Mouse (Mus musculus) forebrain, embryonic 11.5 days (tissue): ENCODE data around the gene Rabggta. TPM values are rescaled to one million over a fixed set of nuclear protein-coding genes. Genes with fewer than 3 reads are reported as not detected.

Experiments
- ATAC-seq: fragments of 200-750 bp; cut with Nextera tagmentation; replicated peaks from 2 replicates; pipeline ENCODE4 v1.8.0; 2017; ENCODE audit warnings: moderate TSS enrichment; ENCODE audit not compliant: low FRiP score
- DNase-seq: peaks from one replicate; pipeline ENCODE4 v3.0.0-alpha.2; 2017; ENCODE audit warnings: low spot score
- H3K27ac ChIP-seq: fragments of 300-500 bp; sonication (generic); 2 replicates; pipeline ENCODE4 v1.5.1; 2014; ENCODE audit warnings: low read depth, low read length
- H3K27me3 ChIP-seq: fragments of 300-500 bp; sonication (generic); 2 replicates; pipeline ENCODE4 v1.6.1; 2014; ENCODE audit warnings: mild to moderate bottlenecking, low read length, mixed read lengths; ENCODE audit not compliant: control insufficient read depth, insufficient read depth
- H3K36me3 ChIP-seq: fragments of 300-500 bp; sonication (generic); 2 replicates; pipeline ENCODE4 v1.6.1; 2014; ENCODE audit warnings: mild to moderate bottlenecking, low read length, moderate library complexity, mixed read lengths; ENCODE audit not compliant: control insufficient read depth, insufficient read depth
- H3K4me1 ChIP-seq: fragments of 300-500 bp; sonication (generic); replicated peaks from 2 replicates; pipeline ENCODE4 v1.6.1; 2014; ENCODE audit warnings: low read length, mixed read lengths; ENCODE audit not compliant: control insufficient read depth, insufficient read depth
- H3K4me2 ChIP-seq: fragments of 300-500 bp; sonication (generic); 2 replicates; pipeline ENCODE4 v1.6.1; 2014; ENCODE audit warnings: low read depth, mild to moderate bottlenecking, low read length, moderate library complexity, mixed read lengths; ENCODE audit not compliant: severe bottlenecking
- H3K4me3 ChIP-seq: fragments of 300-500 bp; sonication (generic); 2 replicates; pipeline ENCODE4 v1.5.1; 2014; ENCODE audit warnings: low read depth, low read length
- H3K9ac ChIP-seq: fragments of 300-500 bp; sonication (generic); 2 replicates; pipeline ENCODE4 v1.6.1; 2014; ENCODE audit warnings: low read length
- H3K9me3 ChIP-seq: fragments of 300-500 bp; sonication (generic); 2 replicates; pipeline ENCODE4 v1.6.1; 2016; ENCODE audit warnings: low read length, mixed read lengths; ENCODE audit not compliant: control insufficient read depth
- WGBS: fragments of 180-500 bp; shearing (Covaris S2); extraction: QIAGEN DNeasy Blood & Tissue Kit; methylation state at CpG from one replicate; pipeline ENCODE4 v1.1.7; 2014; 5-methylcytosine and 5-hydroxymethylcytosine counted together
- polyA plus RNA-seq: library from polyadenylated mRNA; unstranded; fragments of >200 nt; fragmentation: Nextera tagmentation; extraction: Ambion mirVana; gene quantifications from 2 replicates; pipeline ENCODE4 v1.2.1, GENCODE M21; 2014

Rabggta gene
- polyA plus RNA-seq, 1 experiment from 2014 or later, result 23.4 TPM

DNA sequence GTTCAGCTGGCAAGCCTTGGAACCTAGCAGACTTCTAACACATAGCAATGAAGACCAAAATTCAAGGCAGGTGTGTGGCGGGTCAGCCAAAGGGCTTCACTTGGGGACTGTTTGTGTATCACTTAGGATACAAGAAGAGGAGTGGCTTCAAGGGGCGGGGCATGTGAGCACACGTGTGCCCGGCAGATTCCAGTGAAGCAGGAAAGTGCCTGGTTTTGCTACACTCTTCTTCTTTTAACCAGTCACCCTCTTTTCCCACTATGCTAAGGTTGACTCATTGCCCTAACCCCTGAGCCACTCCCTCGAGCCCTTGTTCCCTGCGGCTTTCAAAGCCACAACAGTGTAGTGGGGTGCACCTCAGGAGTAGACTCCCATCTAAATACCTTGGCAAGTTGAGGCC lies 7.2 kb downstream of the Rabggta start:
- 37% methylated on average over 6 of the region's 6 CpGs for WGBS

DNA sequence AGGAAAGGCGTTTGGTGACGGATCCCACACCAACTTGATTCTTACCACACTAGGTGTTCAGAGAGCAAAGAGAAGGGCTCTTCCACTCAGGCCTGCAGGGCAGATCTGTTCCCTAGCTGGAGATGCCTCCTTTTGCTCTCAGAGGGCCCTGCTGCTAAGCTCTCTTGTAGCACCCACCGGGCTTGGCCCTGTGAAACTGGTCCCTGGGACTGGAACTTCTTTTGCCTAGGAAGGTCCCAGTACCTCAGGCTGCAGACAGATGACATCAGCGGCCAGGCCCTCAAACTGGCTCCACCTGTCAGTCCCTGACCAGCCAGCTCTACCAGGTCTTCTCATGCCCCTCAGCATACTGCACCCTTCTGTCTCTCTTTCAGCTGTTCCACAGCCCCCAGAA lies 8.3 kb downstream of the Rabggta start, which contains the start of gene Tgm1:
Gene Tgm1 (minus strand): TSS at position 198 of the 394 bp plus-strand sequence.
- no peak within 1 kb of the TSS for H3K27ac ChIP-seq
- no peaks in the 10 kb centered on the region; the same call in 1 of the 2 replicates for H3K36me3 ChIP-seq
- H3K4me3 ChIP-seq, result no peak within 1 kb of the TSS
- no peaks in the 10 kb centered on the region for H3K9me3 ChIP-seq
- H3K27me3 ChIP-seq, result no peaks in the 10 kb centered on the region; the same call in 1 of the 2 replicates
- 0 out of 2 replicates have a peak within 1 kb of the TSS, but pooled peaks have one; percentile 5 for H3K4me2 ChIP-seq
- 31% methylated on average over 4 of the region's 4 CpGs for WGBS
- no peak for ATAC-seq
- H3K4me1 ChIP-seq, result peaks cover 3% of the 10 kb centered on the region; the same call in 1 of the 2 replicates
- peak within 1 kb of the TSS; percentile 14; the same call in 1 of the 2 replicates for H3K9ac ChIP-seq
- no peak for DNase-seq

More for the DNA sequence above, 7.2 kb downstream of the Rabggta start:
- ATAC-seq, result no peak
- no peak overlapping the region for H3K27ac ChIP-seq
- no peak overlapping the region for H3K4me2 ChIP-seq
- no peak overlapping the region for H3K4me3 ChIP-seq
- H3K9me3 ChIP-seq, result no peaks in the 10 kb centered on the region
- H3K27me3 ChIP-seq, result no peaks in the 10 kb centered on the region; the same call in 1 of the 2 replicates
- no peaks in the 10 kb centered on the region; the same call in 1 of the 2 replicates for H3K36me3 ChIP-seq
- no peak overlapping the region for H3K9ac ChIP-seq
- peaks cover 3% of the 10 kb centered on the region; the same call in 1 of the 2 replicates for H3K4me1 ChIP-seq
- no peak for DNase-seq

DNA sequence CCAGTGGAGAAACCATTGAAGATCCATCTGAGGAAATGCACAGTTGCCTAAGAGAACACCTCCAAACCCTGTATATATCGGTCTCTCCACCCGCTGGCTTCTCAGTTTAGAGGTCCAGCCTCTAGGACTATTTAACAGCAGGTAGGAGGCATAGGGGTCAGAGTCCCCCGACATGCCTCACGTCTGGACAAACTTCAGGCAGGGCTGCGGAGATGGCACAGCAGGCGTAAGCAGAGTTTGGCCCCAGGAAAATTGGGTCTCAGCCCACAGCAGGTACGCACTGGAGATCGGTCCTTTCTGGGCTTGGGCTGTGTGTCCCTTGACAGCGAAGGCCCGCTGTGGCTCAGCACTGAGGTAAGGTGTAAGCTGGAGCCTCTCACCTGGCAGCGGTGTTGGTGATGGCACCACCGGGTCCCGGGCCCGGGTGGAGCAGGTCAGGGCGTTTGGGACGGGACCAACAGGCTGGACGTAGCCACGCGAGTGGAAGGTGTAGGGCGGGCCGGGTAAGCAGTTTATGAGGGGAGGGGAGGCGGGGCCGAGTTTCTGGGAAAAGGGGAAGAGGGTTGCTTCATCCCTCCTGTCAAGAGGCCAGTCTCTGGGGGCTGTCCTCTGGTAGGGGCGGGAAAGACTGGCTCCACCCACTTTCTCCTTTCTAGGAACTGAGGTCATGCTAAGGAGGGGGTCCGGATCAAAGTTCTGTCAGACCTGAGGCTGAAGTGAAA lies 8.9 kb downstream of the Rabggta start:
- no peaks in the 10 kb centered on the region; the same call in 1 of the 2 replicates for H3K36me3 ChIP-seq
- no peak overlapping the region for H3K4me3 ChIP-seq
- H3K27ac ChIP-seq, result no peak overlapping the region
- ATAC-seq (no peak), DNase-seq (no peak)
- no peaks in the 10 kb centered on the region; the same call in 1 of the 2 replicates for H3K27me3 ChIP-seq
- no peaks in the 10 kb centered on the region for H3K9me3 ChIP-seq
- H3K4me1 ChIP-seq, result peaks cover 3% of the 10 kb centered on the region; the same call in 1 of the 2 replicates
- 16% methylated on average over 25 of the region's 25 CpGs for WGBS
- H3K9ac ChIP-seq, result peak overlapping the region; percentile 14; the same call in 1 of the 2 replicates
- H3K4me2 ChIP-seq, result 0 out of 2 replicates have a peak overlapping the region, but pooled peaks have one; percentile 5

DNA sequence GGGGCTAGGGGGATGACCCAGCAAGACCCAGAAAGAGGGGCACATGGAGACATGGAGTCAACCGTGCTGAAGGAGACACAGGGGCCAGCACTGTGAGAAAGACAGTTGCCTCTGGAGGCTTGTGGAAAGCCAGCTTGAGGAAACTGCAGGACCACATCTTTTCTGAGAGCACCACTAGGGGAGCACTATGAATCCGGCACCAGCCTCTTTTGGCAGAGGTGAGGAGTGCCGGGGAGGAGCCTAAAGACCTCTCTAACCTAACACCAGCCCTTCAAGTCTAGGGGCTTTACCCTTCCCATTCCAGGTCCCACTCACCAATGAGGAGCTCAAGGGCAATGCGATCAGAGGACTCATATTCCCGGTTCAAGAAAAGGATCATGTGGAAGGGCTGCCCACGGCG lies 10.3 kb downstream of the Rabggta start:
- WGBS, result 82% methylated on average over 7 of the region's 7 CpGs
- no peak overlapping the region for H3K9ac ChIP-seq
- H3K4me1 ChIP-seq, result peaks cover 3% of the 10 kb centered on the region; the same call in 1 of the 2 replicates
- no peak for ATAC-seq
- no peak overlapping the region for H3K27ac ChIP-seq
- DNase-seq, result no peak
- no peak overlapping the region for H3K4me3 ChIP-seq
- no peaks in the 10 kb centered on the region; the same call in 1 of the 2 replicates for H3K27me3 ChIP-seq
- H3K9me3 ChIP-seq, result no peaks in the 10 kb centered on the region
- no peak overlapping the region for H3K4me2 ChIP-seq
- H3K36me3 ChIP-seq, result no peaks in the 10 kb centered on the region

DNA sequence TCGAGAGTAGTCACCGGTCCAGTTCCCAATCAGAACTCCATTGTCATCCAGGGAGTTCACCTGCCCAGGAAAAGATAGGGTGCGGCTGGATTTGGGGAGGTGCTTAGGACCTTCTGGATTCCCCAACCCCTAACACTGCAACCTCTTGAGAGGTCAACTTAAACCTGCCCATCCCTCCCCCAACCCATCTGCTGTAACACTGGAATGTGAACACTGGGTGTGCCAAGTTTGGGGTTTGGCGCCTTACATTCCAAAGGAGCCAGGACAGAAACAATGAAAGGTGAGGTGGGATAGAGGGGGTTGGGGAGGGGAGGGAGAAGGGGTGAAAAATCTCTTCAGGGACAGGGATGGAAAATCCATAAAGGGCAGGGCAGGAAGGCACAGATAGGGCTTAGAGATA lies 12.6 kb downstream of the Rabggta start:
- Histone ChIP-seq H3K27ac (no peak overlapping the region), H3K27me3 (no peaks in the 10 kb centered on the region; the same call in 1 of the 2 replicates), H3K9me3 (no peaks in the 10 kb centered on the region), H3K9ac (no peak overlapping the region), H3K4me2 (no peak overlapping the region), H3K36me3 (no peaks in the 10 kb centered on the region), H3K4me3 (no peak overlapping the region), H3K4me1 (peaks cover 3% of the 10 kb centered on the region; the same call in 1 of the 2 replicates)
- DNase-seq (no peak), ATAC-seq (no peak)
- WGBS, result 91% methylated on average over 4 of the region's 4 CpGs

DNA sequence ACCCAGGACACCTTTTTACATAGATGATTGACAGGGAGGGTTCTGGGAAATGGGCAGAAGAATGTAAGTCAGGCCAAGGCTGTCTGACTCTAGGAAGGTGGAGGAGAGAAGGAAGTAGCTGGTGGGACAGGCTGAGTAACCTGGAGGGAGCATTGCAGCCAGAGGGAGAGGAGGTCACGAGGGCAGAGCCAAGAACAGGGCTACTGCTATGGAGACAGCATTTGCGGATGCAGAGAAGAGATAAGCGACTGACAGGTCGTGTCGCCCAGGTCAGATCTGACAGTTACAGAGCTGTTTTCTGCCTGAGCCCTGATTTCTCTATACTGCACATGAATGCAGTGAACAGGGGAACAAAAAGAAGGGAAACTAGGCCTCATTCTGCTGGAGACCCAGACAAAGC lies 14.7 kb downstream of the Rabggta start:
- H3K9ac ChIP-seq, result no peak overlapping the region
- H3K4me2 ChIP-seq, result no peak overlapping the region
- ATAC-seq (no peak), DNase-seq (no peak)
- H3K36me3 ChIP-seq, result no peaks in the 10 kb centered on the region
- no peaks in the 10 kb centered on the region; the same call in 1 of the 2 replicates for H3K27me3 ChIP-seq
- no peaks in the 10 kb centered on the region for H3K4me1 ChIP-seq
- WGBS, result 84% methylated on average over 5 of the region's 5 CpGs
- H3K27ac ChIP-seq, result no peak overlapping the region
- no peak overlapping the region for H3K4me3 ChIP-seq
- no peaks in the 10 kb centered on the region for H3K9me3 ChIP-seq

DNA sequence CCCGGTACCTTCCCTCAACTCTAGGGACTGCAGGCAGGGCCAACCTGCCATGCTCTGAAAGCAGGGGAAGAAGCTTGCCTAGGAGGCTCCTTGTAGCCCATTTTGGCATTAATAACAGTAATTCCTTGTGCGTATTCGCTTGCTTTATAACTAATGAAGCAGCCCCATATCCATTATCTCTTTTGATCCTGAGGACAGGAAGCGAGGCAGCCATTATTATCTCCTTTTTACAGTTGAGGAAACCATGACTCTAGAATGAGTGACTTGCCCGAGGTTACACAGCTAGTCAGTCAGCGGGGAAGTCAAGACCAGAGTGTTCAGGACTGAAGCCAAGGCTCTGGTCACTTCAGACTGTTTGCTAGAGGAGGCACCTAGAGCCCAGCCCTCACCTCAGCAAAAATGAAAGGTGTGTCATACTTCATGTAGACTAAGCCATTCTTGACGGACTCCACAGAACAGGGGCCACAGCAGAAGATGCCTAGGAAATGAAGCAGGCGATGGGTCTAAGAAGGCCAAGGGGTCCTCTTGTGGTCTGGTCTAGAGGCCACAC lies 15.9 kb downstream of the Rabggta start:
- no peak overlapping the region for H3K9ac ChIP-seq
- no peak overlapping the region for H3K4me3 ChIP-seq
- H3K9me3 ChIP-seq, result no peaks in the 10 kb centered on the region
- no peak overlapping the region for H3K4me2 ChIP-seq
- no peaks in the 10 kb centered on the region for H3K36me3 ChIP-seq
- no peaks in the 10 kb centered on the region for H3K27me3 ChIP-seq
- no peak overlapping the region for H3K27ac ChIP-seq
- 92% methylated on average over 8 of the region's 8 CpGs for WGBS
- no peaks in the 10 kb centered on the region for H3K4me1 ChIP-seq
- ATAC-seq, result no peak
- DNase-seq, result no peak

DNA sequence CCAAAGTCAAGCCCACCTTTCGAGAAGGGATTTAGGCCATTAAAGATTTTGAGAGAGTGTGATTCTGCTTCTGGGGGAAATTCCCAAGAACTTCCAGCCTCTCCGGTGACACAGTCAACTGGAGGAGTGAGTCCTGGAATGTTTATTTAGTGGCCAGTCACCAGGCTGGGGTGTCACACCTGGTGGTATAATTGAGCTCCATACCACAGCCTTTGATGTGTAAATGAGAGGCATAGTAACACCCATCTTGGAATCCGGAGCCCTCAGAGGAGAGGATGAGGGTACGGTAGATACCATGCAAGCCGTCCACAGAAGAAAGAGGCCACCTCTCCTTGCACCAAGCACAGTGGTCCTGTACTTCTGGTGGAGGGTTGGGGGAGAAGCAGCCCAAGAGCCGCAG lies 19.3 kb downstream of the Rabggta start:
- Histone ChIP-seq H3K36me3 (no peaks in the 10 kb centered on the region), H3K4me3 (no peak overlapping the region), H3K27me3 (no peaks in the 10 kb centered on the region), H3K4me2 (no peak overlapping the region), H3K27ac (no peak overlapping the region), H3K4me1 (no peaks in the 10 kb centered on the region), H3K9me3 (no peaks in the 10 kb centered on the region), H3K9ac (no peak overlapping the region)
- WGBS, result 79% methylated on average over 6 of the region's 6 CpGs
- DNase-seq, result no peak
- ATAC-seq, result no peak
